Mouse (Mus musculus) adrenal gland, postnatal 25 days (tissue): ENCODE data around the gene Spata21. TPM values are rescaled to one million over a fixed set of nuclear protein-coding genes. Genes with fewer than 3 reads are reported as not detected.

Experiments
- DNase-seq: peaks from one replicate; pipeline ENCODE4 v3.0.0; 2021; ENCODE audit warnings: mixed read lengths
- total RNA-seq: library from RNA; stranded (reverse); gene quantifications from 2 replicates; pipeline ENCODE4 v1.2.3, GENCODE M21; 2021

Spata21 gene
- total RNA-seq, 1 experiment from 2014 or later = not detected

DNA sequence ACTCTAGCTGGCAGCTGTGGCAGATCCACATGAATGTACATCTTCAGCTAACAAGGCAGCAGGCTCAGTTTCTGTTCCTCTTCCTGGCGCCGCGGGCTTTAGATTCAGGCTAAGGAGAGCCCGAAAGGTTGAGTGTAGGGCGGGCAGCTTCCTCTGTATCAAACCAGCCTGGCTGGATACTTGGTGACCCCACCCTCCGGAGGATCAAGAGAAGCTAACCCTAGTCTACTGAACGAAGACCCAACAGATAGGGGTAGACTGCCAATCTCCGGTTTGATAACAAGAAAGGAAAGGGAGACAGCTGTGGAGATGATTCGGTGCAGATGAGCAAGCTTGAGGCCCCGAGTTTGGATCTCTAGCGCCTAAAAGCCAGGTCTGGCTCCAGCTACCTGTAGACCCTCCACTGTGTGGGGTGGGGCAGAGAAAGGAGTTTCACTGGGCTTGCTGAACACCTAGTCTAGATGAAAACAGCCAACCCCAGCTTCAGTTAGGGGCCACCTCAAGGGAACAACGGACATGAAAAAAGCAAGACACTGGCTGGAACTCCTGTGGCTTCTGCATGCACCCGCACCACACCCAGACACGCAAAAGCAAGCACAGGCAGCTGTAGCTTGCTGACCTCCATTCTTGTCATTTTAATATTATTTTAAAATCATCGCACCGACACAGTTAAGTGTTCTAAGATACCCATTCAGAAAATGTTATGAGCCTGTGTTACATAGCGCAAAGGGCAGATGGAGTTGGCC lies 11.2 kb upstream of the Spata21 start:
- no peak for DNase-seq

DNA sequence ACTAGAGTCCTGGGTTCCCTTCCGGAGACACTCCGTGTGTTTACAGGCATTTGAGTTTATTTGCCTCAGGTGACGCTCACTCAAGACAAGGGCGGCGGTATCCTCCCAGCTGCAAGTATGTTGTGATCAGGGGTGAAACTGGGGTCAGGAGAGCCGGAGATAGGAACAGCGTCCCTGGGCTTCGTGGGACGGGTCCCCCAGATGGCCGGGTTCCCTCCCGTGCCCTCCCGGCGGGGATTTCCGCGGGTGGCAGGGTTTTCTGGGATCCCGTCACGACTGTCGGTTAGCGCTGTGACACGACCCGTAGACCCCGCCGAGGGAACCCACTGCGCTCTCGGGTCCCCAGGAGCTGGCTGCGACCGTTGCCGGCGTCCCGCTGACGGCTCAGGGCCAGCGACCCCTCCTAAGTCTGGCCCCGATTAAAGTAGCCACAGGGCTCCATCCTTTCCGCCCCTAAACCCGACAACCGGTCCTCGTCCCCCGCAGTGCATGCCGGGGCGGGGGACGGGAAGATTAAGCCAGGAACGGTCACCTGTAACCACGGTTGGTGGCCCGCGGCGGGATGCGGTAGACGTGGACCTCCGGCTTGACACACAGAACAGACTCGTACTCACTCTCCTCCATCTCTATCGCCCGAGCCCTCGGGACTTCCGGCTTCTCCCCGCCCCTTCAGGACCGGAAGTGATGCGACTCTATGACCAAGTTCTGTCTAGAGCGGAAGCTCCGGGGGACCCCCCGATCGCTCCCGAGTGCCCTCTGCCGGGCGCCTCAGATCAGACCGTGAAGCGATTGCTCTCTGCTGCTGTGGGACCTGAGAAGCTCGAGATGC lies 10.2 kb upstream of the Spata21 start, which contains the start of gene Necap2:
Gene Necap2 (minus strand): TSS at position 677 of the 829 bp plus-strand sequence.
- peak; percentile 93 for DNase-seq

DNA sequence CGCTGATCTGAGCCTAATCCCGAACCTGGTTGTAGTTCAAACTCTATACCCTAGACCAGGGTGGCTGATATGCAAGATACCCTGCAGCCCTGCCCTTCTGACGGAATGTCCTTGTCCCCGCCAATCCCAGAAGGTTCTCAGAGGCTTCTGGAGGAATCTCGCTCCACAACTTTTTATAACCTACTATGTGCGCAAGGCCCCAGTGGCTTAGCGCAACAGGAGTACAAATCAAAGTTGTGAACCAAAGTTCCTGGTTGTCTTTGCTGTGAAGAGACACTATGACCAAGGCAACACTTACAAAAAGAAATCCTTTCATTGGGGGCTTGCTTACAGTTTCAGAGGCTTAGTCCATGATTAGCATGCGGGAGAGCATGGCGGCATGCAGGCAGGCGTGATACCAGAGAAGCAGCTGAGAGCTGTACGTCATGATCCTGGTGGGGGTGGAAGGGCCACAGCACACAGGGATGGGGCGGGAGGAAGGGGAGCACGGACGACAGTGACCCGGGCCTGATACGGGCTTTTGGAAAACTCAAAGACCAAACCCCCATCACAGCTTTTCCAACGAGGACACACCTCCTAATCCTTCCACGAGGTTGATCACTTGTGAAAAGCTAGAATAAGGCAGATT lies 9.5 kb upstream of the Spata21 start:
- no peak for DNase-seq

DNA sequence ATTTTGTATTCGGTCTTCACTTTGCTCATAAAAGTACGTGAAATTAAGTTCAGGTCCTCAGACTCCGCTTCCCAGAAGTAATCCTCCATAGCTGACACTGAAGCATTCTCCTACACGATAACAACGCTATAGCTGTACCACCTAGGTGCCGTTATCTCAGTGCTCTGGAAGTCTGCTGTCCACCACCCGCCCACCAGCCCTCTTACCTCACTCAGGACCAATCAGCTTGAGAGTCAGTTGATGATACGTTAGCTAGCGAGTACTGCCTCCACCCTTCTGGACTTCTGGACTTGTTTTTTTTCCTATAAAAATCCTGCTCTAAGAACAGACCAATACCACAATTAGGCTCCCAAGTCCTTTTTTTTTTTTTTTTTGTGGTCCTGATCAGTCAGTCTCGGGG lies 1.3 kb upstream of the Spata21 start:
- DNase-seq = no peak

DNA sequence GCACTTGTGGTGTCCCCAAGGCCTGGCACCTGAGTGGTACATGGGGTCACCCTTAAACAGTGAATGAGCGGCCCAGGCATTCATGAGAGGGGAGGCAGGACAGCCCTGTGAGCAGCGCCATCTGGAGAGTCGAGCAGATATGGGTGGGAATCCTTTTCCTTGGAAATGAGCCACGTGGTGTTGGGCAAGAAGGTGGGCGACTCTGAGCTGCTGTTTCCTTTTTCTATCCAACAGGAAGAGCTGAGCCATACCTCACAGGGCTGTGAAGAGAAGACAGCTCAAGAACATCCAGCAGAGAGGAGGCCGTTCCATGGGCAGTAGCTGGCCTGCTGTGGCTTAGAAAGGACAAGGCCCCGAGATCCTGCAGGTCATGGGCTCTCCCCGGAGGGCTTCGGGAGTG lies 581 bp downstream of the Spata21 start:
- DNase-seq = no peak

DNA sequence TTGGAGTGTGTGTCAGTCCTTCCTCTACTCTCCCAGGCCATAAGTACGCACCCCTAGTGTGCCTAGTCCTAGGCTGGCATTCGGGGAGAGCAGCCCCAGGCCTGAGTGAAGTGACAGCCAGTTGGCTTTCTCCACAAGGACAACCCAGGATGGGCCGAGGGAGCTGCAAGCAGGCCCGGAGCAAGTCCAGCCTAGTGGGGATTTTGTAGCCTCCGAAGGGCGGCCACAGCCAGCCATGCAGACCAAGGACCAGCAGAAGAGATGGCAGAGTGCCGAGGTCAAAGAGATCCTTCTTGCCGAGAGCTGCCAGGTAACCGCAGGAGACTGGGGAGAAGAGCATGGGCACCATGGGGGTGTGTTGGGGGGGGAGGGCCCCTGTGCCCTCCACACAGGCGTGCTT lies 6.9 kb downstream of the Spata21 start:
- DNase-seq = peak; percentile 27

DNA sequence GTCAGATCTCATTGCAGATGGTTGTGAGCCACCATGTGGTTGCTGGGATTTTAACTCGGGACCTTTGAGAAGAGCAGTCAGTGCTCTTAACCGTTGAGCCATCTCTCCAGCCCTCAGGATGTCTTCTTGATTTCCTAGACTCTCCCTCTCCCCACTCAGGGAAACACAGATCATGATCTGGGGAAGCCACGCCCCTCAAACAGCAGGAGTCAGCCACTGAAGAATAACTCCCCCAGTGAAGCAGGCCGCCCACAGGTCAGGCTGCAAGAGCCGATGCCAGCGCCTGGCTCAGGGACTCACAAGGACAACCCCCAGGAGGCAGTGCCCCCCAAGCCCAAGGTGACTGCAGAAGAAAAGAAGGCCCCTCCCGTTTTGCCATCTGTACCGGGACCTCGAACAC lies 8.6 kb downstream of the Spata21 start:
- DNase-seq = no peak

DNA sequence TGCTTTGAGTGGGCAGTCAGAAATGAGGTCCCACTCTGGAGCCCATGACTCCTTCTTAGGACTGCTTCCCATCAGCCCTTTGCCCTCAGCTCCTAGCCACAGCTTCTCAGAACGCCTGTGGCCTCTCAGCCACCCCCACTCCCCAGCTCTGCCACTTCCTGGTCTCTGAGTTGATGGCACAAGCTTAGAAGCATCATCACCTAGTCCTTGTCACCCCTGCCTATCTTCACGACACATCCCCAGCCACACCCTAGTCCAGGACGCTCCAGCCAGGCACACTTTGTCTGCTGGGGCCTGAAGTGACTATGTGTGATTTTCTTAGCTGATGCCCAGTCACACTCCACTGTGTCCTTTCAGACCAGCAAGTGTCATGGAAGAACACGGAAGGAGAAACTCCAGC lies 10.8 kb downstream of the Spata21 start:
- no peak for DNase-seq

DNA sequence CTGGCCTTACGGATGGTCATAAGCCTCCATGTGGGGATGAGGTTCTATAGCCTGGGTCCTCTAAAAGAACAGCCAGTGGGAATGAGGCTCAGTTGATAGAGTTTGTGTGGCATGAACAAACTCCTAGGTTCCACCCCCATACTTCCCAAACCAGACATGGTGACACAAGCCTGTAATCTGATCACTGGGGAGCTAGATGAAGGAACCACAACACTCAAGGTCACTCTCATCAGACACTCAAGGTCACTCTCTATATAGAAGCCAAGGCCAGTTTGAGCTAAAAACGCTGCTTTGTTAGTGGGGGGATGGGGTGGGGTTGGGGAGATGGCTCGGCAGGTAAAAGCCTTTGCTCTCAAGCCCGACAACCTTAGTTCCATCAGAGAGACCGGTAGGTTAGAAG lies 11.8 kb downstream of the Spata21 start:
- DNase-seq = no peak

DNA sequence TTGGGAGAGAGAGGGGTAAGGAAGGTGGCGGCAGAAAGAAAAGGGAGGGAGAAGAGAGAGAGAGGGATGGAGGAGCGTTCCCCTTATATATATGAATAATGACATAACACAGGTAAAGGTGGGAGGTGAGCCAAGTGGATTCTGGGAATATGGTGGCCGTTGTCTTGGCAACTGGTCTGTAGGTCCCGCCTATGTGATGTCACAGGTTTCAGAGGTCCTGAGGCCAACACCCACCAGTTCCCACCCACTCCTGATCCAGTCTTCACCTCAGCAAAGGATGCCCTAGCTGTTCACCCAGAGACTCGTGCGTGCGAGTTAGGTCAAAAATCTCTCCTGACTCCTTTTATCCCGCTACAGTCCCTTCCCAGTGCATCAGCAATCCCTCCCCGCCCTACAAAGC lies 13.2 kb downstream of the Spata21 start:
- DNase-seq = no peak

DNA sequence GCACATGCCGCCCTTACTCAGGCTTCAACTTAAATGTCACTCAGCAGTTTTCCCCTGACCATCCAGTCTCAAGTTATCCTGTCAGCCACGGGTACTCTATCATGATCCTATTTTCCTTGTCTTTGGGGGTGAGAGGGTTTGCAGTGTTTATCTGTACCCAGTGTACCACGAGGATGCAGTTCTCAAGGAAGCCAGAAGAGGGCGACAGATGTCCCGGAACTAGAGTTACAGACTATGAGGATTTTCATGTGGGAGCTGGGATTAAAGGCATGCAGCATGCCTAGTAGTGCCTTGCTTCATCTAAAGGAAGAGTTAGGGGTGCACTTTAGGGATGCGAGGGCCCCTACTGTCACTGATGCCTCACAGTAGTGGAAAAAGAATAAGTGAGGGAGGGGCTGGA lies 13.7 kb downstream of the Spata21 start:
- DNase-seq = no peak

DNA sequence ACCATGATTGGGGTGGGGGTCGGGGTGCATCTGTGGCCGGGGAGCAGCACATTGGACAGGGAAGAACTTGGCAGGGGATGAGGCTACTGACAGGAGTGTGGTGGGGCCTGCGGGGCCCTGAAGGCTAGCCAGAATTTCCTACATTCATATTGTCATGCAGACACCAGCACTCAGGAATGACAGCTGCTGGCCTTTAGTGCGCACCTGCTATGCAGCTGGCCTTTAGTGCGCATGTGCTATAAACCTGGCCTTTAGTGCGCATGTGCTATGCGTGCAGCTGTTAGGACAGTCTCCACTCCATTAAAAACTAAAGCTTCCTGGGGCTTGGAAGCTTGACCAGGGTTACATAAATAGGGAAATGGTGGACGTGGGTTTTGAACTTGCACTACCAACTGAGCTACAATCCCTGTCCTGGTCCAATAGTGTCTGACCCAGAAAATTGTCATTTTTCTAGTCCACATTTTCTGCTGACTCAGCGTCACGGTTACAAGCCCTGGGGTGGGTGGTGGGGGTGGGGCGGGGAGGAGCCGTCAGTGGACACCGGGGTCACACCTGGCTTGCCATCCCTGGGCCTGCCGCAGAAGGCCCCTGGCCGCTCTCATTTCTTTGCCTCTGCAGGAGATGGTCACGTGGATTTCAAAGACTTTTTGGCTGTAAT lies 18.5 kb downstream of the Spata21 start:
- DNase-seq = no peak

DNA sequence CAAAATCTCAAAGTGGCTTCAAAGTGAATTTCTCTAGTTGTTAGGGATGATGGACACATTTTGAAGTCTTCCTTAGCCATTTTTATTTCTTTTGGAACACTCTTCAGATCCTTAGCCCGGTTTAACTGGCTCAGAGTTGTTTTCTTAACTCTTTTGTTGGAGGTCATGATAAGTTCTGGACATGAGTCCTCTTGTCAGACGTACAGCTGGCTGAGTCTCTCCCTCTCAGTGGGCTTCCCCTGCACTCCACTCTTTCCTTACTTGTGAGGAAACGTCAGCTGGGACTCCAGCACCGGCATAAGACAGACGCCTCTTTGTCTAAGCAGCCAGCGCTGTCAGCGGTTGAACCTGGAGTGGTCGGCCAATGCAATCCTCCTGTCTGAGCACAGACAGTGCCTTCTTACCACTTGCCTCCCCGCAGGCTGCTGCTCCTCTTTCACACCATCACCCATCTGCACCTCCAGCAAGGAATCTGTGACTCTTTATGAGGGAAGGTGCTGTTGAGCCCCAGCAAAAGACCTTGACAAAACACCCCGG lies 20.1 kb downstream of the Spata21 start:
- no peak for DNase-seq

DNA sequence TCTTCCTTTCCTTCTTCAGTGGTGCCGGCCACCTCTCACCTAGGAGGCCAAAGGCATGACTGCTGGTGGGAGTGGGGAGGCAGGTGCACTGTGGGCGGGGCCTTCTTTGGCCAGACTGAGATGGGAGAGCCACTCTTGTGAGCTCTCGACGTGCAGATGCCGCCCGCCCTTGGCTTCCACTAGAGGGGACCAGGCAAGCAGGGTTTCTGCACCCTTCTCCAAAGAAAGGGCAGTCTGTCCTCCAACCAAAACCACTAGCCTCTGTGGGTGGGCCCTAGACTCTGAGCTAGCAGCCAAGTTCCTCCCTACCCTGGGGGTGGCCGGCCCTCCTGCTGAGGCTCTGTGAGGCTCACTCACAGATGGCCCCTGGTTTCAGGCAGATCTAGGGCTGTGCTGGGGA lies 25.7 kb downstream of the Spata21 start:
- no peak for DNase-seq

DNA sequence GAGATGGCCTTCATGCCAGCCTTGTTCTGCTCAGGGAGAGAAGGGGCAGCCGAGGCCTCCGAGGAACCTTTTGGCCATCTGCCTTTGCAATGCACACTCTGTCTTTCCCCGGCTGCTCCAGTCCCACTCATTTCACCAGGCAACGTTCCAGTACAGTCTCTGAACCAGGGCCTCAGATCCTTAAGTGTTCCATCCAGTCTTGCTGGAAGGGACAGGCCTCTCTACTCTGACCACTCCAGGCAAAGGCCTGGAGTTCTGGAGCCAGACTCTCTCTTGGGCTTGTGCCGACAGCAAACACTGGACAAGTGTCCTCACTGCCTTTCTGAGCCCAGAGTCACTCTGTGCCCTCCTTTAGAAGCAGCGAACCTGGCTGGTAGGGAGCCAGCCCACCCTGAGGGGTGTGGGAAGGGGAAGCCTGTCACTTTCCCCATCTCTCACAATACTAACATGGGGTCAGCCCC lies 26.4 kb downstream of the Spata21 start:
- no peak for DNase-seq

DNA sequence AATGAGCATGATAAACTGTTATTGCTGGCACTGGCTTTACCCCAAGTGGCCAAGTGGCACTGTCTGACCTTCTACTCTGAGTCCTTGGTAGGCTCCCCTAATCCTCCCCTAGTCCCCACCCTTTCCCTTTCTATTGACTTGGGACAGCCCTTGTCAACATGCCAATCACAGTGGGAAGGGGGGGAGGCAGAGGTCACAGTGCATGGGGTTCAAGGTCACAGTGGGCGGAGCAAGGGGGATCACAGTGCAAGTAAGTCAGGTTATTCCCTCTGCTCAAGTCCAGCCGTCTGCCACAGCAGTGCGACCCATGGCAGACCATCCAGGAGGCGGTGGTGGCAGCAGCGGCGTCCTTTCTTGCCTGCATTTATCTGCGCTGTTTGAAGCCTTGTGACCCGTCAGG lies 27.3 kb downstream of the Spata21 start:
- DNase-seq = no peak

DNA sequence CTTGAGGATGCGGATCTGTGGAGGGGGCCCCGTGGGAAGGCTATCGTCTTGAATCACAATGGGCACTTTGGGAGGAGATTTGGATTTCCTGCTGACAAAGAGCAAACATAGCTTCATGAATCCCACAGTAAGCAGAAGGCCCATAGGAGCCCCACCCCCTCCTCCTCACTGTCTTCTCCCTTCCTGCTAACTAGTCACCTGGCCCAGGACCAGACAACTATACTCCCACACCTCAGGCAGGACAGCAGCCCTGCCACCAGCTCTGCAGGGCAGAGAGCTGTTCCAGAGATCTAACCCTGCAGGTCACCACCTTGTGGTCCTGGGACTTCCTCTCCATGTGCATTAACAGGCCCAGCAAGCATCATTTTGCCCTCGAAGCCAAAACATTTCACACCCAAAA lies 30.6 kb downstream of the Spata21 start:
- DNase-seq = no peak

DNA sequence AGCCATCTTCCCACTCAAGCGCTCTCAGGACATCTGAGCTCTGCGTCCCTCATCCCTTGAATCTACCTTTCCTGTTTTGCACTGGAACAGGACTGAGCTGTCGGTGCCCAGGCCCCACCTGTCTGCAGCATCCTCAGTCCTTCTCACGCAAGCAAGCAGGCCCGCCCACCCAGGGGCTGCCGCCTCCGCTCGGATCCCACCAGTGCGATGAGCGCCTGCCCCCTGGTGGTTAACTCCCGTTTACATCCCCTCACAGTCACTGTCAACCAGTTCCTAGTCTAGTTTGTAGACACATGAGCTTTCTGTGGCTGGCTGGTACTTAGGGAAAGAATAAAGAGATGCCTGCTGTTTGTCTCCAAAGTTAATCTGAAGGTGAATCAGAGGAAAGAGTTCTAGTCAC lies 32.6 kb downstream of the Spata21 start:
- peak; percentile 40 for DNase-seq

DNA sequence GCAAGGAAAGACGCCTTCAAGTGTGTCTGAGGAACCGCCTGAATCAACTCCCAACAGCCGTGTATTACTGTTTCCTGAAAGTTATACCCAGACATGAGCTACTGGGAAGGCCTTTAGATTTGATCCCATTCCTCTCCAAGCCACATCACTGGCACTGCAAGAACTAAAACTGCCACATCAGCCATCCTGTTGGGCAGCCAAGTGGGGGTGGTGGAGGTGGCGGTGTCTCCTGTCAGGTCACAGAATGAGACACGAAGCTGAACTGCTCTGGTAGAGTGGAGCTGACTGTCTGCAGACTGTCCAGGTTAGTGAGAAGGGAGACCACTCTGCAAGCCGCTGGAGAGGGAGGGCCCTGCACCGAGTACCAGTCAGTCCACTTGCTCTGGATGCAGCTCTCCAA lies 34.5 kb downstream of the Spata21 start:
- no peak for DNase-seq

DNA sequence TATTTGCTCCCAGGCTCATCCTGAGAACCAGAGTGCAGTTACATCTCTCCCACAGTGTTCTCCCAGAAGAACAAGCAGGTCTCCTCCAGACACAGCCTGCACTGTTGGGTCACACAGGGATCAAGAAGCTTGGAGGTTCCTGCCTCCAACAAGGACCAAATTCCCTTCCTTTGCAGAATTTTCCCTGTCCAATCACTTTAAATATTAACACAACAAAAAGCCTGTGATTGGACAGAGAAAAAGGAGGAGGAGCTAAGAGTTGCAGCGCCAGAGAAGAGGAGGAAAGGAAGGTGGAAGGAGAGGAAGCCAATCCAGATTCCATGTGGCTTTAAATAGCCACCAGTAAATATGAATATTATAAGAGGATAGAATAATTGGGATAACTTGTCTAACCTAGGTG lies 34.9 kb downstream of the Spata21 start:
- DNase-seq = no peak

DNA sequence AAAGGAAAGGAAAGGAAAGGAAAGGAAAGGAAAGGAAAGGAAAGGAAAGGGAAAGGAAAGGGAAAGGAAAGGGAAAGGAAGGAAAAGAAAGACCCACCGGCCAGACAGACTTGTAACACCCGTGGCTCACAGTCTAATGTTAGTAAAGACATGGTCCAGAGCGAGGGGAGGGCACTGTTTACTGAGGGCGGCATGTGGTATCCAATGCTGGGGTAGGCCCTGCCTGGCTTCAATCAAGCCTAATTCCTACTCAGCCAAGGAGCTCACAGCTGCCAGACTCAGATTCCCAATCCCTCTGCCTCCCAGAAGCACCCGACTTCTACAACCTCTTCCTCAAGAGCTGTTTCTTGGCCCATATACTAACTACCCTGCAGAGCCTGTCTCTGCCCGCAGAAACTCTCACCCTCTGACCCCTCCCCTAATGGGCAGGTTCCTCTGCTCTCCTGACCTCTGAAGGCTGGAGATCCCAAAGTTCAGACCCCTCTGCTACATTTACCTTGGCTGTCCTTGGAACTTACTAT lies 41.1 kb downstream of the Spata21 start:
- no peak for DNase-seq

DNA sequence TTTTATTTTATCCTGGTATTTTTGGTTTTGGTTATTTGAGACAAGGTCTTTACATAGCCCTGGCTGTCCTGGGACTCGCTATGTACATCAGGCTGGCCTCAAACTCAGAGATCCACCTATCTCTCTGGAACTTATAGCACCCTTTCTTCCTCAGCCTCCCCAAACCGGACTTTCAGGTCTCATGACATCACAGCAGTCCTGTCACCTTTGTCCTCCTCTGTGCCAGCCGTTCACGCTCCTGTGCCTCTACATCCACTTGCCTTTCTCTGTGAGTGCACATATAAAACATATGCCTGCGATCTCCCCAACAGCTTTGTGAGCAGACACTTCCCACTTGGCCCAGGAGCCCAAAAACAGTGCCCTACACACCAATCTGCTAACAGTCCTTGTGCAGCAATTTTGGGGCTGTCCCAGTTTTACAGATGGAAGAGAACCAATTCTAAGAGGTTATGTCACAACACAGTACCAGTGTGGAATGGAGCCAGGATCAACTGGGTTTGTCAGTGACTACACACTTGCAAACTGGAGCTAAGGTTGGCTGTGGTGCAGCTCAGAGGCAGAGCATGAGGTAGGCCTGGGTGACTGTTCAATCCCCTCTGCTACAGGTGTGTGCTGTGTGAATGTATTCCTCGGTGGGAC lies 42.7 kb downstream of the Spata21 start:
- no peak for DNase-seq
